Mouse (Mus musculus) E14TG2a.4 (cell line): ENCODE data around the gene Inpp5b.
A peak's percentile ranks its signal among the peaks of the same experiment; 100 is the strongest.

ENCODE experiments used
- H3K27me3 ChIP-seq: 2 replicates; pipeline ENCODE4 v1.6.1; 2014; ENCODE audit warnings: low read length, control low read depth; ENCODE audit not compliant: insufficient read depth
- H3K36me3 ChIP-seq: 2 replicates; pipeline ENCODE4 v1.6.1; 2014; ENCODE audit warnings: low read length, control low read depth; ENCODE audit not compliant: insufficient read depth
- H3K4me1 ChIP-seq: replicated peaks from 2 replicates; pipeline ENCODE4 v1.6.1; 2014; ENCODE audit warnings: low read depth, low read length, control low read depth
- H3K4me3 ChIP-seq: replicated peaks from 2 replicates; pipeline ENCODE4 v1.5.1; 2014; ENCODE audit warnings: mild to moderate bottlenecking, low read length
- H3K9me3 ChIP-seq: 2 replicates; pipeline ENCODE4 v1.6.1; 2014; ENCODE audit warnings: low read length, control low read depth
- CTCF ChIP-seq: conservative IDR thresholded peaks from 2 replicates; pipeline ENCODE4 v1.5.1; 2014; ENCODE audit warnings: low read length
- NANOG ChIP-seq: IDR thresholded peaks from 2 replicates; pipeline ENCODE4 v1.6.1; 2014; ENCODE audit warnings: borderline replicate concordance, low read length, mixed read lengths
- POU5F1 ChIP-seq: IDR thresholded peaks from 2 replicates; pipeline ENCODE4 v1.6.1; 2014; ENCODE audit warnings: low read length, borderline replicate concordance

The Inpp5b gene

GRCm38 (mm10) chr4:124741376-124742343 lies at the start of gene Inpp5b:
TSS of gene Inpp5b (plus strand) at chr4:124741850.
- peak within 1 kb of the TSS; percentile 74 for H3K4me3 ChIP-seq
- H3K4me1 ChIP-seq: peaks cover 52% of the 10 kb centered on the region
- peaks cover 14% of the 10 kb centered on the region; the same call in 1 of the 2 replicates for H3K27me3 ChIP-seq
- H3K36me3 ChIP-seq: peaks cover 6% of the 10 kb centered on the region; the same call in 1 of the 2 replicates
- no peaks in the 10 kb centered on the region for H3K9me3 ChIP-seq
- no peak for TF ChIP-seq POU5F1
- no peak for TF ChIP-seq CTCF
- no peak for TF ChIP-seq NANOG

DNA sequence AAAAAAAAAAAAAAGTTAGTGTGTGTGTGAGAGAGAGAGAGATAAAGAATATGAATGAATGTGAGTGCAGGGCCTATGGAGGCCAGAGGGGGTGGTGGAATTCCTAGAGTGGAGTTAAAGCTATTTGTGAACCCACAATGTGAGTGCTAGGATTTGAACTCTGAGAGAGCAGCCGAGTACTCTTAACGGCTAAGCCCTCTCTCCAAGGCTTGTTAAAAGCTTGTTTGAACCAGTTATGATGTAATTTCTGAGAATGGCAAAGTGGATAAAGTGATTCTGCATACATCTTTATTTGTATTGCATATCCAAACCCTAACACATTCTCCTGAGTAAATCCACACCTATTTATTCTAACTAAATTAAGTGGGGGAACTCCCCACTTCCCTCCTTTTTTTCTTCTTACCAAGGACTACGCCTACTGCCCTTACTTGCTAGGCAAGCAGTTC lies 49.2 kb upstream of the Inpp5b start:
- H3K27me3 ChIP-seq: peaks cover 10% of the 10 kb centered on the region
- no peak for TF ChIP-seq NANOG
- no peak for TF ChIP-seq POU5F1
- TF ChIP-seq CTCF: no peak
- peaks cover 51% of the 10 kb centered on the region for H3K4me1 ChIP-seq
- H3K4me3 ChIP-seq: peak overlapping the region; percentile 96
- H3K9me3 ChIP-seq: no peaks in the 10 kb centered on the region
- peaks cover 39% of the 10 kb centered on the region for H3K36me3 ChIP-seq

DNA sequence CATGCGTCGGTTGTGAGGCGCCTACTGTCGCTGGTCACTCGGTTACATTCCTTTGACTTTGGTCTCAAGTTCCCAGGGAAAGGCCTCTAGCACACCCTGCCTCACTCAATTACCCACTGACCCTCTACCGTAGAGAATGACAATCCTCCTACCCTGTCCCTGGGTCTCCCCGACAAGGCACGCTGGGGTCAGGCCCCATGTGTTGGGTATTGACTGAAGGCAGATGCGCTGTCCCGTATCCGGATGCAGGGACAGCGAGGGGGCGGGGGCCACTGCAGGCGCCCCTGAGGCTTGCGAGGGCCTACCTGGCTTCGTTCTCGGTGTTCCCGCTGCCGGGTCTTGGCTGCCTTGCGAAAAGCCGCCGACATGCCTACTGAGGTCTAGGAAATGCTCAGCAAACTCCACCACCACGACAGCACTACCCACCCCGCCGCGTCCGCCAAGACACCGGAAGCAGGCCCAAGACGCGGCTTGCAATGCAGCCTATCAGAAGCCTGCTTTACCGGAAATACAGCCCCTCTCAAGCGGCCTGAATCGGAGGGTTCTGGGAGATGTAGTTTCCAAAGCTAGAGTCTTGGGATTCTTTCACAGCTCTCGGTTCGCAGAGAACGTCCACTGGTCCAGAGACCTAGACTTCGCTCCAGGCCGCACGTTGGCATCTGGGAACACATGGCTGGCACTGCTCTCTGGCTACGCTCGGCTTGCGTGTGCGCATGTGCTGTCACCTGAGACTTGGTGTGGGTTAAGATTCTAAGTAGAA lies 48.3 kb upstream of the Inpp5b start, which contains the start of gene Utp11:
TSS of gene Utp11 (minus strand) at position 466 of the 760 bp plus-strand sequence.
- H3K36me3 ChIP-seq: peaks cover 30% of the 10 kb centered on the region
- H3K27me3 ChIP-seq: peaks cover 12% of the 10 kb centered on the region
- TF ChIP-seq CTCF (no peak), POU5F1 (no peak), NANOG (no peak)
- H3K4me1 ChIP-seq: peaks cover 45% of the 10 kb centered on the region
- no peaks in the 10 kb centered on the region for H3K9me3 ChIP-seq
- peak within 1 kb of the TSS; percentile 96 for H3K4me3 ChIP-seq

DNA sequence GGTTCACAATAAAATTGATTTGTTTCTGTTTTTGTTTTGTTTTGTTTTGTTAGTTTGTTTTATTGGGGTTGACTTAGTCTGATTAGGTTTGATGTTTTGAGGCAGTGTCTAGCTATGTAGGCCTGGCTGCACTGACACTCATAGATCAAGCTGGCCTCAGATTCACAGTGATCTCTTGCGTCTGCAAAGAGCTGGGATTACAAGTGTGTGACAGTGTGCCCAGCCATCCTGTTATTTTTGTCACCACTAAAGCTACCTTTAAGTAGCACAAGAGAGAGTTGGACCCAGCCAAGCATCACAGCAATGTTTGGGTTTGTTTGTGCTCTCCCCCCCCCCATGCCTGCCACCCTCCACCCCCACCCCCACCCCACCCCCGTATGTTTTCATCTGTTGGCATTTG lies 47.1 kb upstream of the Inpp5b start:
- Histone ChIP-seq H3K4me1 (peaks cover 50% of the 10 kb centered on the region), H3K4me3 (no peak overlapping the region), H3K36me3 (peaks cover 18% of the 10 kb centered on the region), H3K27me3 (peaks cover 19% of the 10 kb centered on the region), H3K9me3 (no peaks in the 10 kb centered on the region)
- TF ChIP-seq CTCF (no peak), POU5F1 (no peak), NANOG (no peak)

GRCm38 (mm10) chr4:124695786-124696516 lies 45.7 kb upstream of the Inpp5b start:
- Histone ChIP-seq H3K9me3 (no peaks in the 10 kb centered on the region), H3K4me1 (peaks cover 56% of the 10 kb centered on the region), H3K4me3 (peak overlapping the region; percentile 59), H3K27me3 (peaks cover 19% of the 10 kb centered on the region), H3K36me3 (peaks cover 8% of the 10 kb centered on the region)
- TF ChIP-seq CTCF (no peak), NANOG (no peak), POU5F1 (no peak)

DNA sequence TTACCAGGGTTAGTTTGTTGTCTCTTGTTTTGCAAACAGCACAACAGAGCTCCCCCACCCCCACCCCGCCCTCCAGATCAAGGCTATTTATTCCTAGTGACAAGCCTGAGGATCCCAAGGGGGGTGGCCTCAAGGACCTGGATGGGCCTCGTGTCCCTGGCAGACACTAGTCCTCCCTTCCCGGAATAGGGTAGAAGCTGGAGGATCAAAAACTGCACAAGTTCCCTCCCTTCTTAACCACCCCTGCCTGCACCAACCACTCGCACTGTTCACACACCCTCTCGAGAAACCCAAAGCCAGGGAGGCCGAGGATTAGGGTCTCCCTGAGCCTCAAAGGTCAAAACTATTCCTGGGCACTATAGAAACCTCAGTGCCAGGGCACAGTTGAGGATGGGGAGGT lies 41.9 kb upstream of the Inpp5b start:
- Histone ChIP-seq H3K4me1 (peaks cover 64% of the 10 kb centered on the region), H3K4me3 (peak overlapping the region; percentile 91; the same call in 1 of the 2 replicates), H3K36me3 (no peaks in the 10 kb centered on the region; the same call in 1 of the 2 replicates), H3K27me3 (peaks cover 23% of the 10 kb centered on the region), H3K9me3 (no peaks in the 10 kb centered on the region)
- TF ChIP-seq NANOG (no peak), POU5F1 (no peak), CTCF (no peak)

- H3K36me3 ChIP-seq: peaks cover 1% of the 10 kb centered on the region; the same call in 1 of the 2 replicates
Observed at GRCm38 (mm10) chr4:124700248-124700971, 41.2 kb upstream of the Inpp5b start, which contains the start of gene Fhl3. TSS of gene Fhl3 (plus strand) at chr4:124700701.

More at GRCm38 (mm10) chr4:124700248-124700971, 41.2 kb upstream of the Inpp5b start, which contains the start of gene Fhl3:
- peak within 1 kb of the TSS; percentile 91 for H3K4me3 ChIP-seq
- peaks cover 21% of the 10 kb centered on the region for H3K27me3 ChIP-seq
- H3K9me3 ChIP-seq: no peaks in the 10 kb centered on the region
- no peak for TF ChIP-seq POU5F1
- no peak for TF ChIP-seq CTCF
- TF ChIP-seq NANOG: no peak
- H3K4me1 ChIP-seq: peaks cover 66% of the 10 kb centered on the region
